Mouse (Mus musculus) gastrocnemius, postnatal 25 days (tissue): Measurements from ENCODE around the gene Smarcd3. TPM values are rescaled to one million over a fixed set of nuclear protein-coding genes. Genes with fewer than 3 reads are reported as not detected.
"Not testable (repeated sequence)": the region's sequence is repeated elsewhere in the genome, so short reads cannot be mapped to it uniquely, and the experiment has no call there.

ENCODE experiments used
- DNase-seq: peaks from one replicate; pipeline ENCODE4 v3.0.0; 2022
- microRNA-seq, 2 experiments: library from miRNA; unstranded; fragments of <30 nt; microRNA quantifications; one replicate each; pipeline ENCODE4 v1.2.0; 2021; ENCODE audit warnings: borderline replicate concordance in 2 of 2
- total RNA-seq, 2 experiments: library from RNA; stranded (reverse); gene quantifications; 1 replicate in 1 of 2; 2 replicates in 1 of 2; pipeline ENCODE4 v1.2.3; 2021

Gene Smarcd3
- total RNA-seq, 2 experiments from 2014 or later: 125 to 163 TPM

DNA sequence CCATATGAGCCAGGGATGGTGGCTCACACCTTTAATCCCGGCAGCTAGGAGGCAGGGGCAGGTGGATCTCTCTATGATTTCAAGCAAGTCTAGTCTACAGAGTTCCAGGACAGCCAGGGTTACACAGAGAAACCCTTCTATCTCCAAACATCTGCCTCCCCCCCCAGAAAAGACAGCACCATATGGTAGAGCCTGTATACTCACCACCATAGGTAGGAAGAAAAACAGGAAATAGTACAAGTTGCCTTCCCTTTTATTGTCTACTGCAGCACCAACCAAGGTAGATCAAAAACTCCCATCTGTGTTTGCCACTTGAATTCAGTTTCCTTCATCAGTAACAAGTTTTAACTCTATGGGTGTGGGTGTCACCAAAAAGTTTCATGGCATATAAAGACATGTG is 48.3 kb downstream of the Smarcd3 start:
- no peak for DNase-seq

DNA sequence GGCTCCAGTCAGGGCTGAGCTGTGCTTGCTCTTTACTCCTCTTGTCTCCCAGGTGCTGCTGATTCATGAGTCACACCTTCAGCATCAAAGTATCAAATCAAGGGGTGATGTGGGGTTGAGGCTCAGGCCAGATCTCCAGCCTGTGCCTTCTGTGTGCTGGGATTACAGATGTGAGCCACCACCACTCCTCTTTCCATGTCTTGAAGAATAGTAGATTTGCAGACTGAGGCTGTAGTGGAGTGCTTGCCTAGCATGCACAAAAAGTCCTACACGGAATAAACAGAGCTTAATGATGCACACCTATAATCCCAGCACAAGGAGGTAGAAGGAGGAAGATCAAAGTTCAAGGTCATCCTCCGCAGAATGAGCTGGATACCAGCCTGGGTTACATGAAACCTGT is 67.5 kb downstream of the Smarcd3 start, which contains the start of gene 4931409K22Rik:
Gene 4931409K22Rik, minus strand, starts transcription at position 101 of the 400 bp plus-strand sequence.
- DNase-seq: no peak

DNA sequence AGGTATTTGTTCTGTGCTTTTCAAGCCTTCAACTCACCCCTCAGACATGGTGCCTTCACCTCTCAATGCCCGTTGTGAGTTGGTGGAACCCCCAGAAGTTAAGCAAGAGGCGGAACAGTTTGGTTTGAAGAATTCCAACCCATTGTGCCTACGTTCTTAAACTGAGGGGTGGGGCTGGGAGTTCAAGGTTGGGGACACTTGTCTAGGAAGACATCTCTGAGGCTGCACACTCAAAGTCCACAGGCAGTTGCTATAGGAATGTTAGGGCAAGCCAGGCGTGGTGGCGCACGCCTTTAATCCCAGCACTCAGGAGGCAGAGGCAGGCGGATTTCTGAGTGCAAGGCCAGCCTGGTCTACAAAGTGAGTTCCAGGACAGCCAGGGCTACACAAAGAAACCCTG is 68.9 kb downstream of the Smarcd3 start:
- not testable (repeated sequence) for DNase-seq

DNA sequence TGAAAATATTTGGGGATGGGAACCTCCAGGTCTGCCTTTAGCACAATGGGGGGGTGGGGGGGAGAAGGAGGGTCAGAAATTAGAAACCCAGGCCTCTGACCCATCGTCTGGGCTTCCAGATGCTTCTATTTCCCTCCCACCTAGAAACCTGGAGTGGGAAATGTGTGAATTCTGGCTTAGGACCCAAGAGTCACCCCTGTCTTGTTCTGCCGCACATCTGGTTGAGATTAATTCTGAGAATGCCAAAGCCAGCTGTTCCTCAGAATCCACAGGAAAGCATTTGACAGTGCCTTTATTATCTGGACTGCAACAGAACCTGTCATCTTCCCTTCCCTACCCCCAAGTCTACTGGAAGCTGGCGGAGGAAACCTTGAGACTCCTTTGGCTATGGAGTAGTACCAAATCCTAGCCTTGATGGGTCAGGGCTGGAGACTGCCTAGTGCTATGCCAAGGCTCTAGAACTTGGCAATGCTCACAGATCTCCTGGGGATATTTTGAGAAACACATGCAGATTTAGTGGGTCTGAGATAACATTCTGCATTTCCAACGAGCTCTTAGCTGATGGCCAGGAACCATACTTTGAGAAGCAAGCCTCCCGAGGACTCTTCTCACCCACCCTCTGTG is 70.5 kb downstream of the Smarcd3 start:
- no peak for DNase-seq

DNA sequence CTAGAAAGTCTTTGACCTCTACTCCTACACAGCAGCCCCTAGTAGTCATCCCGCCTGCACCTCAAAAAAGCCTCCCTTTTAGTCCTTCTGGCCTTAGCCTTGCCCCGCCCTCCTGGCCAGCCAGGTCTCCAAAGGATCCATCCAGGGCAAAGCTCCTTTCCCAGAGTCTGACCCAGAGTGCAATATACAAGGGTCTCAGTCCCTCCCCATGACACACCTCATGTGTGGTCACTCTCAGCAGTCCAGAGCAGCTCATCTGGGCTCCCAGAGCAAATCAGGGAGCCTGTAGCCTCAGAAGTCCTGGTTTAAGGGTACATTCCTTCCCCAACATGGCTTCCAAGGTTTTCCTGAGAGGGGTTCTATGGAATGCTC is 72.9 kb downstream of the Smarcd3 start:
- no peak for DNase-seq

DNA sequence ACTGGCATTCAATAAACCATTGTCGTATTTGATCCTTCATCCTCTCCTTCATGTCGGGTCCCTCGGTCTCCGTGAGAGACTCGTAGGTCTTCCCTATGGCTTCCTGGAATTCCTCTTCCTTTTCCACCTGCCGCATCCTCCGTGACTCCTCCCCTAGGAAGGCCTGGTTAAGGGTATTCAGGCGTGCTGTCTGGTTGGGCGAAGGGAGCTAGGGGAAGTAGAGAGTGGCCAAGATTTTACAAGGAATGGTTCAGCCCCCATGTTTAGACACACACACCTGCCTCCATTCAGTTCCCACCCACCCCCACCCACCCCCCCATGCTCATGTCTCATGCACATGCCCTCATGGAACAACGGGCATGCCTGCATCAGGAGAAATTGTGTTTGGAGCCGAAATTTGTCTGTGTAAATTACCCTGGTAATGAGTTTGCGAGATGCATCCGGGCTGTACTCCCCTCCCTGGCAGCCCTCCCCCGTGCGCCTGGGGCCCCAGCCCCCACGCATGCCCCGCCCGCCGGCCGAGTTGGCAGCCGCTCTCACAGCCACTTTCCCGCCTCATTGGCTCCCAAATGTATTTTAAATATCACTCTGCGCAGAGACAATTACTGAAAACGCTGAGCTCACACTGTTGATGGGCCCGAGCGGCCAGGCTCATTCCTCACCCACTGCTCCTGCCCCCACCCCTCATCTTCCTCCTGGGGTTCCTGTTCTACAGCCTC is 73.5 kb downstream of the Smarcd3 start:
- no peak for DNase-seq

- DNase-seq: no peak
Measured at GRCm38 (mm10) chr5:24542643-24543042, 81.6 kb downstream of the Smarcd3 start.

DNA sequence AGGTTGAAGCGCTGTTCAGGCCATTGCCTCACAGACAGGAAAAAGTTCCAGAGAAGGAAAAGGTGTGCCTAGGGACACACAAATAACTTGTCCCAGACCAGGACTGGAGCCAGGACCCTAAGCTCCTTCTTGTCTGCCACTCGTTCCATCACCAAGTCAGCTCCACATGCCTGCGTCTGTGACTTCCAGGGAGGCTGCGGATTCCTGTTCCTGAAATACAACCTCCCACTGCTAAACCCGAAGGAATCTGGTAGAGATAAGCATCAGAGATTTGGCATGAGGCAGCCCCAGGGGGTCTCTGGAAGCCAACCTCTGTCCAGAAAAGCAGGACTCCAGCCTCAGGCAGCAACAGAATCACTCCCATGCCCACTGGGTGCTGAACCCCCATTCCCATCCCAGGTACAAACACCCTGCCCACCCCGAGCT is 83.1 kb downstream of the Smarcd3 start:
- peak; percentile 21 for DNase-seq

Small RNA genes within 50 kb of the gene (microRNA-seq; reads per million reads assigned to microRNA genes)
- gene Mir671: 217 to 267 reads per million in 2 experiments

Other genes starting within 250 kb of the Smarcd3 start
- under 1 TPM; 0.10 to 0.19 TPM for gene Atg9b, start 232.3 kb downstream of the Smarcd3 start, total RNA-seq
- gene Abcb8, start 230.7 kb downstream of the Smarcd3 start, total RNA-seq: 10 to 100 TPM; 33.1 to 40.2 TPM
- gene Asic3, start 211.0 kb downstream of the Smarcd3 start, total RNA-seq: under 1 TPM in 1 of 2 experiments, not detected in 1; 0.19 TPM
- 10 to 100 TPM; 11.7 to 13.7 TPM for gene Cdk5, start 200.9 kb downstream of the Smarcd3 start, total RNA-seq
- 10 to 100 TPM; 17.9 to 19.9 TPM for gene Slc4a2, start 200.6 kb downstream of the Smarcd3 start, total RNA-seq
- gene Fastk, start 179.1 kb downstream of the Smarcd3 start, total RNA-seq: 100 to 1,000 TPM; 169 to 176 TPM
- gene Tmub1, start 176.6 kb downstream of the Smarcd3 start, total RNA-seq: 10 to 100 TPM; 17.2 to 18.9 TPM
- gene Agap3, start 172.2 kb downstream of the Smarcd3 start, total RNA-seq: 10 to 100 TPM; 52.4 to 56.0 TPM
- gene Gbx1, start 97.2 kb downstream of the Smarcd3 start, total RNA-seq: not detected
- gene Asb10, start 83.4 kb downstream of the Smarcd3 start, total RNA-seq: 10 to 100 TPM; 33.2 to 66.7 TPM
- not detected for gene 4931409K22Rik, start 67.6 kb downstream of the Smarcd3 start, total RNA-seq
- 10 to 100 TPM; 88.0 to 97.0 TPM for gene Abcf2, start 46.9 kb downstream of the Smarcd3 start, total RNA-seq
- 1 to 10 TPM; 8.0 to 10.0 TPM for gene Chpf2, start 37.7 kb downstream of the Smarcd3 start, total RNA-seq
- gene Nub1, start 61.1 kb upstream of the Smarcd3 start, total RNA-seq: 10 to 100 TPM; 21.9 to 23.0 TPM
- not detected for gene Wdr86, start 106.3 kb upstream of the Smarcd3 start, total RNA-seq
- gene Crygn, start 133.6 kb upstream of the Smarcd3 start, total RNA-seq: not detected
- gene Rheb, start 218.2 kb upstream of the Smarcd3 start, total RNA-seq: 10 to 100 TPM; 53.8 to 60.9 TPM